Mouse (Mus musculus) layer of hippocampus, postnatal 25 days (tissue): Measurements from ENCODE around the gene Ebi3. TPM values are rescaled to one million over a fixed set of nuclear protein-coding genes. Genes with fewer than 3 reads are reported as not detected.
"Not testable (repeated sequence)": the region's sequence is repeated elsewhere in the genome, so short reads cannot be mapped to it uniquely, and the experiment has no call there.

Experiments
- DNase-seq, 2 experiments: peaks; one replicate each; pipeline ENCODE4 v3.0.0; 2022; ENCODE audit warnings: mixed read lengths in 2 of 2, low spot score in 1 of 2; ENCODE audit errors: extremely low spot score in 1 of 2
- total RNA-seq, 2 experiments: library from RNA; stranded (reverse); gene quantifications; 2 replicates each; pipeline ENCODE4 v1.2.3; 2021

The Ebi3 gene
- 1 to 10 TPM; 2.3 to 2.8 TPM for total RNA-seq

- DNase-seq = no peak
These were observed at the start of gene Ebi3 for GRCm38 (mm10) chr17:55952447-55953027. Ebi3 (plus strand) TSS chr17:55952640.

- DNase-seq = no peak
These were observed 49.4 kb upstream of the Ebi3 start for GRCm38 (mm10) chr17:55903087-55903486.

GRCm38 (mm10) chr17:55903687-55904086, 48.8 kb upstream of the Ebi3 start:
- DNase-seq = no peak

- no peak for DNase-seq
These were observed 48.3 kb upstream of the Ebi3 start for GRCm38 (mm10) chr17:55904131-55904530.

GRCm38 (mm10) chr17:55906669-55907068, 45.8 kb upstream of the Ebi3 start:
- DNase-seq = no peak

GRCm38 (mm10) chr17:55931553-55932502, 20.6 kb upstream of the Ebi3 start:
- DNase-seq = peak; percentile 36 to 51

- DNase-seq = no peak
These were observed 19.8 kb upstream of the Ebi3 start for GRCm38 (mm10) chr17:55932635-55933034.

GRCm38 (mm10) chr17:55933191-55933590, 19.2 kb upstream of the Ebi3 start:
- no peak for DNase-seq

- DNase-seq = not testable (repeated sequence)
These were observed 8.0 kb upstream of the Ebi3 start for GRCm38 (mm10) chr17:55944387-55944865.

GRCm38 (mm10) chr17:55944866-55945682, 7.4 kb upstream of the Ebi3 start:
- DNase-seq = peak; percentile 79 to 84

GRCm38 (mm10) chr17:55945696-55946095, 6.7 kb upstream of the Ebi3 start:
- no peak for DNase-seq

GRCm38 (mm10) chr17:55948647-55949046, 3.8 kb upstream of the Ebi3 start:
- no peak for DNase-seq

GRCm38 (mm10) chr17:55949400-55949799, 3.0 kb upstream of the Ebi3 start, which contains the start of gene Zfp119b:
Zfp119b (minus strand) TSS chr17:55949500.
- no peak for DNase-seq

GRCm38 (mm10) chr17:55950601-55951000, 1.8 kb upstream of the Ebi3 start:
- DNase-seq = no peak

- no peak for DNase-seq
These were observed 399 bp upstream of the Ebi3 start for GRCm38 (mm10) chr17:55952041-55952440.

- DNase-seq = no peak
These were observed 1.3 kb downstream of the Ebi3 start for GRCm38 (mm10) chr17:55953751-55954150.

GRCm38 (mm10) chr17:55954229-55954628, 1.8 kb downstream of the Ebi3 start:
- DNase-seq = no peak

GRCm38 (mm10) chr17:55956129-55956528, 3.7 kb downstream of the Ebi3 start:
- peak; percentile 62 to 68 for DNase-seq

GRCm38 (mm10) chr17:55956591-55956990, 4.2 kb downstream of the Ebi3 start:
- DNase-seq = no peak

- peak; percentile 74 to 86 for DNase-seq
These were observed 4.7 kb downstream of the Ebi3 start for GRCm38 (mm10) chr17:55957168-55957567.
